Mouse (Mus musculus) midbrain, embryonic 11.5 days (tissue): ENCODE results near the gene Vegfb. TPM values are rescaled to one million over a fixed set of nuclear protein-coding genes. Genes with fewer than 3 reads are reported as not detected.
A peak's percentile ranks its signal among the peaks of the same experiment; 100 is the strongest.

Experiments
- ATAC-seq: fragments of 200-750 bp; cut with Nextera tagmentation; 2 replicates; pipeline ENCODE4 v1.8.0; 2017; ENCODE audit warnings: moderate TSS enrichment, moderate library complexity; ENCODE audit not compliant: low FRiP score
- DNase-seq: peaks from one replicate; pipeline ENCODE4 v3.0.0; 2015; ENCODE audit warnings: low spot score; ENCODE audit errors: missing footprints
- H3K27ac ChIP-seq: fragments of 300-500 bp; sonication (generic); 2 replicates; pipeline ENCODE4 v1.5.1; 2014; ENCODE audit warnings: low read depth, low read length
- H3K27me3 ChIP-seq: fragments of 300-500 bp; sonication (generic); 2 replicates; pipeline ENCODE4 v1.6.1; 2014; ENCODE audit warnings: mild to moderate bottlenecking, low read length, moderate library complexity, mixed read lengths; ENCODE audit not compliant: control insufficient read depth, insufficient read depth
- H3K36me3 ChIP-seq: fragments of 300-500 bp; sonication (generic); 2 replicates; pipeline ENCODE4 v1.6.1; 2014; ENCODE audit warnings: mild to moderate bottlenecking, low read length, moderate library complexity, mixed read lengths; ENCODE audit not compliant: control insufficient read depth, insufficient read depth
- H3K4me1 ChIP-seq: fragments of 300-500 bp; sonication (generic); 2 replicates; pipeline ENCODE4 v1.6.1; 2014; ENCODE audit warnings: low read length; ENCODE audit not compliant: control insufficient read depth, insufficient read depth
- H3K4me2 ChIP-seq: fragments of 300-500 bp; sonication (generic); 2 replicates; pipeline ENCODE4 v1.6.1; 2014; ENCODE audit warnings: mild to moderate bottlenecking, moderate library complexity
- H3K4me3 ChIP-seq: fragments of 300-500 bp; sonication (generic); 2 replicates; pipeline ENCODE4 v1.5.1; 2014; ENCODE audit warnings: low read depth, low read length
- H3K9ac ChIP-seq: fragments of 300-500 bp; sonication (generic); 2 replicates; pipeline ENCODE4 v1.6.1; 2014; ENCODE audit warnings: low read length
- H3K9me3 ChIP-seq: fragments of 300-500 bp; sonication (generic); 2 replicates; pipeline ENCODE4 v1.6.1; 2016; ENCODE audit warnings: low read length; ENCODE audit not compliant: control insufficient read depth
- WGBS: fragments of 180-500 bp; shearing (Covaris S2); extraction: QIAGEN DNeasy Blood & Tissue Kit; methylation state at CpG from one replicate; pipeline ENCODE4 v1.1.7; 2014; 5-methylcytosine and 5-hydroxymethylcytosine counted together
- polyA plus RNA-seq: library from polyadenylated mRNA; unstranded; fragments of >200 nt; fragmentation: Nextera tagmentation; extraction: Ambion mirVana; gene quantifications from 2 replicates; pipeline ENCODE4 v1.2.1, GENCODE M21; 2014

Gene Vegfb
- polyA plus RNA-seq, 1 experiment from 2014 or later: 25.4 TPM

DNA sequence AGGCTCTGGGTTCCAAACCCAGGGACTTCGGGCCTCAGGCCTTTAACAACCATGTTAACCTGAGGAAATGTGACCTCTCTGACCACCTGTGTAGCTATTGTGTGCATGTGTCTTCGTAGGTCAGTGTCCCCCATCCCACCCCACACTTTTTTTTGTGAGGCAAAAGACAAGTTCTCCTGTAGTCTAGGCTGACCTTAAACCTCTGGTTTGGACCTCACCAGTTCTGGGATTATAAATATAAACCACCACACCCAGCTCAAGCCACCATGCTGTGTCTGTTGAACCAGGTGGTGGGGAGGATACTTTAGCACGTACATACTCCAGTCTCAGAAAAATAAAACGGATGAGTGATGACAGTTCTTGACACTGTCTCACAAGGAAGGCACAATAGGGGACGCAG lies 37.5 kb downstream of the Vegfb start:
- no peaks in the 10 kb centered on the region for H3K9me3 ChIP-seq
- H3K4me1 ChIP-seq: peaks cover 15% of the 10 kb centered on the region
- no peaks in the 10 kb centered on the region for H3K36me3 ChIP-seq
- H3K9ac ChIP-seq: peak overlapping the region; percentile 76; the same call in 1 of the 2 replicates
- 47% methylated on average over 5 of the region's 5 CpGs for WGBS
- no peak for ATAC-seq
- DNase-seq: no peak
- H3K4me3 ChIP-seq: peak overlapping the region; percentile 42; the same call in 1 of the 2 replicates
- no peaks in the 10 kb centered on the region for H3K27me3 ChIP-seq
- no peak overlapping the region for H3K27ac ChIP-seq
- H3K4me2 ChIP-seq: peak overlapping the region; percentile 94

DNA sequence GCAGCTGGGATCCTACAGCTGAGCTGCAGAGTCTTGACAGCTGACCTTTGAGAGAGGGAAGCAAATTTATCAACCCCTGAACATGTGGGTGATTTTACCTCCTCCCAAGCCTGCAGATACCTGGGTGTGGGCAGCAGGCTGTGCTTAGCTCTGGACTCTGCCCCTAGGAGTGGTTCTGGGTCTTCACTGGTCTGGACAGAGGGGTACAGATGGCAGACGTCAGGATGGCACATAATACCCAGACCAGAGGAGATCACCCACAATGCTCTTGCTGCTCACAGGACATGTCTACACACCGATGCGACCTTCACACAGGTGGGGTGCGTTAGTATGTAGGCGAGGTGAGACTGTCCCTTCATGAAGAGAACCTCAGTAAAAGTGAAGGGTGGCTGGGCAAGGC lies 37.9 kb downstream of the Vegfb start:
- ATAC-seq (no peak), DNase-seq (no peak)
- H3K27ac ChIP-seq: no peak overlapping the region
- no peak overlapping the region for H3K4me3 ChIP-seq
- H3K27me3 ChIP-seq: no peaks in the 10 kb centered on the region
- no peaks in the 10 kb centered on the region for H3K9me3 ChIP-seq
- H3K36me3 ChIP-seq: no peaks in the 10 kb centered on the region
- no peak overlapping the region for H3K9ac ChIP-seq
- H3K4me2 ChIP-seq: no peak overlapping the region
- peaks cover 15% of the 10 kb centered on the region for H3K4me1 ChIP-seq
- 93% methylated on average over 5 of the region's 5 CpGs for WGBS

DNA sequence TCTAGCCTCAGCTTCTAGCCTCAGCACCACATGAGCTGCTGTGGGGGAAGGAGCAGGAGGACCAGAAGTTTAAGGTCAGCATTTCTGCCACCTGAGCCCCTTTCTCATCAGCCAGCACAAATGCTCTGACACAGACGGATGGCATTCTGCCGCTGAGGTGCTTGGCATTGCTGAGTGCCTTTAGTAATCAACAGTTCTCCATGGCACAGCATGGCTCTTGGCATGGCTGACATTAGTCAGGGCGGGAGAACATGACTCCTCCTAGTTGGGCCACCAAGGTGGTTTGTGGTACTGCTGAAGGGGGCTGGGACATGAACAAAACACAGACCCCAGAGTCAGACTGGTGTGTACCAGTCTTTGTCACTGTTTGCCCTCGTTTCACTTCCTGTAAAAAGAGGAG lies 39.3 kb downstream of the Vegfb start:
- Histone ChIP-seq H3K27me3 (no peaks in the 10 kb centered on the region), H3K9me3 (no peaks in the 10 kb centered on the region), H3K9ac (no peak overlapping the region), H3K27ac (no peak overlapping the region), H3K4me2 (no peak overlapping the region), H3K36me3 (no peaks in the 10 kb centered on the region), H3K4me1 (peaks cover 15% of the 10 kb centered on the region), H3K4me3 (no peak overlapping the region)
- WGBS: 83% methylated on average over 4 of the region's 4 CpGs
- ATAC-seq (no peak), DNase-seq (no peak)

DNA sequence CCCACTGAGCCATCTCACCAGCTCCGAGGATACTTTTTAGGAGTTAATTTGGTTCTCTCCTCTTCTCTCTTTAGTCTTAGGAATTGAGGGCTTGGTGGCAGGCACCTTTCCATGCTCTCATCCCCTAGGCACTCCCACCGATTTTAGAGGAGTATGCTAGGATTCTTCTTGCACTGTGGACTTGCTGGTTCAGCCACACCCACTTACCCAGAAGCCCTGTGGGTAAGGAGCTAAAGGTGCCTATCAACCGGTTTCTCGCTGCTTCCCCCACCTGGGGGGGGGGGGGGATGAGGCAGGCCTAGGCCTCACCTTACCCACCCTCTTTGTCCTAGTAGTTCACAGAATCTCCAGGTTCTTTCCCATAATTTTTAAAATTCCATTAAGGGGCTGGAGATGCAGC lies 39.7 kb downstream of the Vegfb start:
- Histone ChIP-seq H3K9me3 (no peaks in the 10 kb centered on the region), H3K36me3 (no peaks in the 10 kb centered on the region), H3K4me1 (peaks cover 15% of the 10 kb centered on the region), H3K27ac (no peak overlapping the region), H3K27me3 (no peaks in the 10 kb centered on the region), H3K4me2 (no peak overlapping the region), H3K4me3 (no peak overlapping the region), H3K9ac (no peak overlapping the region)
- DNase-seq (no peak), ATAC-seq (no peak)
- 48% methylated on average over 4 of the region's 4 CpGs for WGBS

DNA sequence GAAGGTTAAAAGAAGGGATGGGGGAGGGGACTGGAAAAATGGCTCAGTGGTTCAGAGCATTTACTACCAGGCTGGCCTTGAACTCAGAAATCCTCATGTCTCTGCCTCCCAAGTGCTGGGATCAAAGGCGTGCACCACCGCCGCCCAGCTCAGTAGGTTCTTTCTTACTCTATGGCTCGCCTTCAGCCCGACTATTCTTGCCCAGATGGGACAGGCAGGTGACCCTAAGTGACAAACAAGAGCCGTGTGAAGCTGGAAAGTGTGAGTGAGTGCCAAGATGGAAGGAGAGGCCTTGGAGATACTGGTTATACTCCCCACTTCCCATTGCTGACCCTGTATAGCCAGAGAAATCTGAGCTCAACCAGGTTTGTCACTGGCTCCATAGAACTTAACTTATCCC lies 43.7 kb downstream of the Vegfb start:
- WGBS: 96% methylated on average over 6 of the region's 6 CpGs
- H3K27ac ChIP-seq: no peak overlapping the region
- no peaks in the 10 kb centered on the region for H3K9me3 ChIP-seq
- DNase-seq (no peak), ATAC-seq (no peak)
- no peak overlapping the region for H3K4me2 ChIP-seq
- no peaks in the 10 kb centered on the region for H3K36me3 ChIP-seq
- no peaks in the 10 kb centered on the region for H3K27me3 ChIP-seq
- no peak overlapping the region for H3K9ac ChIP-seq
- H3K4me1 ChIP-seq: peaks cover 14% of the 10 kb centered on the region
- no peak overlapping the region for H3K4me3 ChIP-seq

DNA sequence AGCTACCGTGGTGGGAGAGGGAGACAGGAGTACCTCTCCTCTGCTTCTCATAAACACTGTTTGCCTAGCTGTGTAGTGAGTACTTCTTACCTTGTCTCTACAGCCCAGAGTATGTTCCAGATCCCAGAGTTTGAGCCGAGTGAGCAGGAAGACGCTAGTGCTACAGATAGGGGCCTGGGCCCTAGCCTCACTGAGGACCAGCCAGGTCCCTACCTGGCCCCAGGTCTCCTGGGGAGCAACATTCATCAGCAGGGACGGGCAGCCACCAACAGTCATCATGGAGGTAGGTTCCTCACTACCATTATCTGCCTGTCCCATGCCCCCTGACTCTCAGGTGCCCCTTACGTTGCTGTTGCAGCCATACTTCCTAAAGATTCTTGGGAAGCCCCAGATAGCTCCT lies 44.7 kb downstream of the Vegfb start:
- Histone ChIP-seq H3K27me3 (no peaks in the 10 kb centered on the region), H3K4me3 (peak overlapping the region; percentile 79), H3K4me2 (peak overlapping the region; percentile 98), H3K36me3 (no peaks in the 10 kb centered on the region), H3K9ac (peak overlapping the region; percentile 92), H3K4me1 (peaks cover 14% of the 10 kb centered on the region), H3K27ac (peak overlapping the region; percentile 92), H3K9me3 (no peaks in the 10 kb centered on the region)
- ATAC-seq: peak; percentile 14; the same call in 1 of the 2 replicates
- WGBS: 30% methylated on average over 5 of the region's 5 CpGs
- DNase-seq: no peak

DNA sequence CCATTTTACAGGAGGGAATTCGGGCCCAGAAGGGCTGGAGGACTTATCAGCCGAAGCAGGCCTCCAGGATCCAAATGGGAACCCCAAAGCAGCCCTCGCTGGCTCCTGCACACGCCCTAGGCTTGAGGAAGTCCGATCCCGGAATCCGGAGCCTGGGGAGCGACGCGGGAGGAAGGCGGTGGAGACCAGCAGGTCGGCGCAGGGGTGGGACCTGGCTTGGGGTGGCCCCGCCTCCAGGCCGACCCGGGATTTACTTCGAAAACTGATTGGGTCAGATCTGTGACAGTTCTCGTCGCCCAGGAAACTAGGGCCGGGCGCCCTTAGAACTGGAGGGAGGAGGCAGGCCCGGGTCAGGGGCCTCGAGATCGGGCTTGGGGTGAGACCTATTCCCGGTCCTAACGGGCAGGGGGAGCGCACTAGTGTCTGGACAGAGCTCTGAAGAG lies 45.2 kb downstream of the Vegfb start, which contains the start of gene Gpr137:
Gpr137 (minus strand) TSS at position 232 of the 443 bp plus-strand sequence.
- H3K4me1 ChIP-seq: peaks cover 14% of the 10 kb centered on the region
- H3K9ac ChIP-seq: peak within 1 kb of the TSS; percentile 92
- no peaks in the 10 kb centered on the region for H3K36me3 ChIP-seq
- 0% methylated on average over 27 of the region's 27 CpGs for WGBS
- peak; percentile 98 for DNase-seq
- H3K4me2 ChIP-seq: peak within 1 kb of the TSS; percentile 98
- ATAC-seq: peak; percentile 89
- peak within 1 kb of the TSS; percentile 79 for H3K4me3 ChIP-seq
- H3K27me3 ChIP-seq: no peaks in the 10 kb centered on the region
- no peaks in the 10 kb centered on the region for H3K9me3 ChIP-seq
- H3K27ac ChIP-seq: peak within 1 kb of the TSS; percentile 92

DNA sequence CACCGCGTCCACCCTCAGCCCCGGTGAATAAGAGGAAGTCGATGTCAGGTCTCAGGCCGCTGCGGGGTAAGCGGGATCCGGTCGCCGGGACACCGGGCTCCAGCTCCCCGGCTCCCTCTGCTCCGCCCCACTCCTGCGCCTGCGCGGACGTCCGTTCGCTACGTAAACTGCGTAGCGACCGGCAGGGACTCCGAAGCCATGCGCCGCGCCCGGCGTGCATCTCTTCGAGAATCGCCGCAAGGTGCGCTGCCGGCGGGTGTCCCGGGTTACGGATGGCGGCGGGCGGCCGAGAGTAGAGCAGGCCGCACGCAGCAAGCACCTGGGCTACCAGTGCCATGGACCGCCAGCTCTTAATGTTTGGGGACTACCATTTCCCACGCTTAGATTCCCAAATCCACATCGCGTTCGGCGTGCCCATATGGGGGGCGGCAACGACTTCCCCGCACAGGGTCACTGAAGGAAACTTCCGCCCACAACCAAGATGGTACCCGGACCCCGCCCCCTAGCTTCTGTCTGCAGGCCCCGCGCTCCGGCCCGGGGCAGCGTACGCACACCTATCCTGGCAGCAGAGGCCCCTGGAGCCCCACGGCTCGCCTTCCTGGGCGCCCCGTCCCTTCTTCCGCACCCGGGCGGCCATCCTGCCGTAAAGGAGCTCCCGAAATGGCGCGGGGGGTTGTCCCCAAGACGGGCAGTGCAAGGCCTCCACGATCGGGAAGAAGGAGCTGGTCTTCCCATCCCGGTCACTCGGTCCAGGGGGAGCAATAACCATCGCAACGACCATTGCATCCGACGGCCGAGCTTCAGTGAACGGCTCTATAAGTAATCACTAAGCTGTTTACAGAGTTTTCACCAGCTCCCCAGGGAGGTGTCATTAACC lies 45.8 kb downstream of the Vegfb start, which contains the start of gene Bad:
Bad (plus strand) TSS at position 490 of the 877 bp plus-strand sequence.
- H3K4me1 ChIP-seq: peaks cover 14% of the 10 kb centered on the region
- peak within 1 kb of the TSS; percentile 98 for H3K4me2 ChIP-seq
- H3K9me3 ChIP-seq: no peaks in the 10 kb centered on the region
- H3K36me3 ChIP-seq: no peaks in the 10 kb centered on the region
- DNase-seq: peak; percentile 100
- H3K27ac ChIP-seq: peak within 1 kb of the TSS; percentile 92
- H3K4me3 ChIP-seq: peak within 1 kb of the TSS; percentile 79
- peak; percentile 82 for ATAC-seq
- under 1% methylated on average over 83 of the region's 83 CpGs for WGBS
- peak within 1 kb of the TSS; percentile 92 for H3K9ac ChIP-seq
- no peaks in the 10 kb centered on the region for H3K27me3 ChIP-seq
